28 mouse cellular contexts compared by ENCODE assay signal in the genomic region with DNA sequence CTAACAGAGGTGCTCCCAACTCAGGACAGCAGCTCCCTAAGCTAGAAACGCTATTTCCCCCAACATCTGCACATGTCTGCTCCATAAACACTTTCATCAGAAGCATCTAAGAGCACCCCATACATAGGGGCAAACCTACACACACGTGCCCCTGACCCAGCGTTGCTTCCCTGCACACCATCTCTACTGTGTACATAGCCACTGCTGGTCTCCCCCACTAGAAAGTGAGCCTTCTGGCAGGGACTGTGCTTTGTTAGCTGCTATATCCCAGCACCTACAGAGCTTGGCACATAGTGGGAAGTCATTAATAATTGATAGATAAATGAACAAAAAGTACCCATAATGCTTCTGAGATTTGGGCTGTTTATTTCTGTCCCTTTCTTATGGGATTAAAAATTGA.
"Had no signal": no experiment of that assay in that cellular context is flagged by ENCODE, and none has a peak within 500 bp of the region (broad histone marks: within the 10 kb centered on the region; RNA-seq: fewer than 3 reads in every experiment).

No protein-coding gene starts in this region.

- ATAC-seq: forebrain, embryonic 13.5 days; forebrain, embryonic 14.5 days; forebrain, embryonic 15.5 days; forebrain, embryonic 16.5 days; forebrain, postnatal 0 days had no signal

- H3K4me3 ChIP-seq: embryonic facial prominence, embryonic 10.5 days; embryonic facial prominence, embryonic 12.5 days; embryonic facial prominence, embryonic 13.5 days; embryonic facial prominence, embryonic 15.5 days; erythroblast, embryonic 14.5 days; forebrain, embryonic 10.5 days; forebrain, embryonic 12.5 days; forebrain, embryonic 13.5 days; forebrain, embryonic 15.5 days; gastrocnemius, adult 2 months had no signal

- DNase-seq: cerebellum, adult 18-20 months; cerebellum, adult 2 months; cerebellum, adult 8-10 months; cerebellum, adult 9-10 months; cerebellum, adult 9-11 months; cerebellum, postnatal 10 days; cerebellum, postnatal 14 days; cerebellum, postnatal 25 days; cerebellum, postnatal 36 days; embryo, embryonic 11 days; forebrain, postnatal 0 days; gastrocnemius, adult 2 months; gastrocnemius, postnatal 10 days; gastrocnemius, postnatal 14 days; gastrocnemius, postnatal 25 days; gastrocnemius, postnatal 36 days; heart, adult 11 months had no signal

- H3K36me3 ChIP-seq: embryonic facial prominence, embryonic 10.5 days; embryonic facial prominence, embryonic 12.5 days; embryonic facial prominence, embryonic 13.5 days; embryonic facial prominence, embryonic 15.5 days; forebrain, embryonic 10.5 days; forebrain, embryonic 12.5 days; forebrain, embryonic 15.5 days had no signal

- H3K27me3 ChIP-seq: embryonic facial prominence, embryonic 12.5 days; embryonic facial prominence, embryonic 13.5 days; embryonic facial prominence, embryonic 15.5 days; forebrain, embryonic 12.5 days; forebrain, embryonic 13.5 days; forebrain, embryonic 15.5 days had no signal

- H3K9ac ChIP-seq: embryonic facial prominence, embryonic 12.5 days; embryonic facial prominence, embryonic 13.5 days; embryonic facial prominence, embryonic 15.5 days; forebrain, embryonic 12.5 days; forebrain, embryonic 13.5 days; forebrain, embryonic 15.5 days; forebrain, postnatal 0 days had no signal

- H3K4me1 ChIP-seq: embryonic facial prominence, embryonic 12.5 days; embryonic facial prominence, embryonic 13.5 days; embryonic facial prominence, embryonic 15.5 days; forebrain, embryonic 12.5 days; forebrain, embryonic 13.5 days; forebrain, embryonic 15.5 days had no signal

- H3K9me3 ChIP-seq: embryonic facial prominence, embryonic 10.5 days; embryonic facial prominence, embryonic 12.5 days; embryonic facial prominence, embryonic 13.5 days; embryonic facial prominence, embryonic 15.5 days; forebrain, embryonic 10.5 days; forebrain, embryonic 12.5 days; forebrain, embryonic 13.5 days; forebrain, embryonic 15.5 days had no signal

- H3K27ac ChIP-seq: embryonic facial prominence, embryonic 10.5 days; embryonic facial prominence, embryonic 12.5 days; embryonic facial prominence, embryonic 13.5 days; embryonic facial prominence, embryonic 15.5 days; forebrain, embryonic 10.5 days; forebrain, embryonic 12.5 days; forebrain, embryonic 13.5 days; forebrain, embryonic 15.5 days; gastrocnemius, adult 2 months had no signal

- H3K4me2 ChIP-seq: embryonic facial prominence, embryonic 12.5 days; embryonic facial prominence, embryonic 13.5 days; embryonic facial prominence, embryonic 15.5 days; forebrain, embryonic 12.5 days; forebrain, embryonic 13.5 days; forebrain, embryonic 15.5 days had no signal
